Mouse (Mus musculus) hindbrain, postnatal 0 days (tissue): Measurements from ENCODE around the gene Fam81b. TPM values are rescaled to one million over a fixed set of nuclear protein-coding genes. Genes with fewer than 3 reads are reported as not detected.

ENCODE experiments used
- ATAC-seq: fragments of 200-750 bp; cut with Nextera tagmentation; 2 replicates; pipeline ENCODE4 v1.8.0; 2017; ENCODE audit warnings: mild to moderate bottlenecking, moderate TSS enrichment, moderate library complexity
- DNase-seq: peaks from one replicate; pipeline ENCODE4 v3.0.0-alpha.2; 2015; ENCODE audit warnings: low spot score
- H3K27ac ChIP-seq: fragments of 300-500 bp; sonication (generic); 2 replicates; pipeline ENCODE4 v1.5.1; 2014; ENCODE audit warnings: mild to moderate bottlenecking
- H3K27me3 ChIP-seq: fragments of 300-500 bp; sonication (generic); 2 replicates; pipeline ENCODE4 v1.6.1; 2014; ENCODE audit warnings: low read length, mixed read lengths; ENCODE audit not compliant: insufficient read depth
- H3K36me3 ChIP-seq: fragments of 300-500 bp; sonication (generic); 2 replicates; pipeline ENCODE4 v1.6.1; 2014; ENCODE audit warnings: low read length, mixed read lengths; ENCODE audit not compliant: insufficient read depth
- H3K4me1 ChIP-seq: fragments of 300-500 bp; sonication (generic); 2 replicates; pipeline ENCODE4 v1.6.1; 2014; ENCODE audit warnings: antibody characterized with exemption, low read length, mixed read lengths; ENCODE audit not compliant: insufficient read depth
- H3K4me2 ChIP-seq: fragments of 300-500 bp; sonication (generic); 2 replicates; pipeline ENCODE4 v1.6.1; 2014; ENCODE audit warnings: low read depth, mild to moderate bottlenecking, low read length, moderate library complexity, mixed read lengths
- H3K4me3 ChIP-seq: fragments of 300-500 bp; sonication (generic); 2 replicates; pipeline ENCODE4 v1.5.1; 2014; ENCODE audit warnings: low read length
- H3K9ac ChIP-seq: fragments of 300-500 bp; sonication (generic); replicated peaks from 2 replicates; pipeline ENCODE4 v1.6.1; 2014; ENCODE audit warnings: mild to moderate bottlenecking, low read length, moderate library complexity, mixed read lengths
- H3K9me3 ChIP-seq: fragments of 300-500 bp; sonication (generic); 2 replicates; pipeline ENCODE4 v1.6.1; 2016; ENCODE audit warnings: low read length, mixed read lengths
- CTCF ChIP-seq: IDR thresholded peaks from 2 replicates; pipeline ENCODE4 v1.5.1; 2016; ENCODE audit warnings: antibody characterized with exemption, control low read depth, low read depth
- WGBS: fragments of 180-500 bp; shearing (Covaris S2); extraction: QIAGEN DNeasy Blood & Tissue Kit; methylation state at CpG from one replicate; pipeline ENCODE4 v1.1.7; 2014; 5-methylcytosine and 5-hydroxymethylcytosine counted together
- microRNA-seq, 2 experiments: library from miRNA; unstranded; fragments of <30 nt; microRNA quantifications; one replicate each; pipeline ENCODE4; 2016
- polyA plus RNA-seq: library from polyadenylated mRNA; unstranded; fragments of >200 nt; fragmentation: Nextera tagmentation; extraction: Ambion mirVana; gene quantifications from 2 replicates; pipeline ENCODE4 v1.2.1, GENCODE M21; 2015
- total RNA-seq: library from RNA; depleted of rRNA; stranded (reverse); fragments of >200 nt; gene quantifications from 2 replicates; pipeline ENCODE4 v1.2.3, GENCODE M21; 2014; rRNA removed

Fam81b gene
- total and polyA plus RNA-seq, 2 experiments from 2014 or later, result 1.2 TPM; not detected in 1

DNA sequence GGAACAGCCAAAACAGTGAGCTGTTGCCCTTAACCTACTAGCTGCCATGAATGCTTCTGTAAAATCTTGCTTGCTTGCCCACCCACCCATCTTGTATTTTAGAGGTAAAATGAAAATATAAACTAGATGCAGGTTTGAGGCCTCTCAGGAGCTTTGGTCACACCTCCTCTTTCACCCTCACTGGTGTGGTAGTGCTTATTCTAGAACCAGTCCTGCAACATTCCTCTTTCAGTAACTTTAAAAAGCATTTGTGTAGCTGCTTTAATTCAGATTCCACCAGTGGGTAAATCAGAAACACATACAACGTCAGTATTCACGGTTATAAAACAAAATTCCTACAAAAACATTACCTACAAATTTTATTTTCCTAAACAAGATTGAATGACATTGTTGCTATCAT is 144.3 kb downstream of the Fam81b start:
- 94% methylated on average over 2 of the region's 2 CpGs for WGBS
- Histone ChIP-seq H3K4me1 (no peaks in the 10 kb centered on the region), H3K4me2 (no peak overlapping the region), H3K4me3 (no peak overlapping the region), H3K27me3 (no peaks in the 10 kb centered on the region), H3K27ac (no peak overlapping the region), H3K9ac (no peak overlapping the region), H3K36me3 (peaks cover 24% of the 10 kb centered on the region), H3K9me3 (no peaks in the 10 kb centered on the region)
- no peak for ATAC-seq
- TF ChIP-seq CTCF, result no peak
- no peak for DNase-seq

DNA sequence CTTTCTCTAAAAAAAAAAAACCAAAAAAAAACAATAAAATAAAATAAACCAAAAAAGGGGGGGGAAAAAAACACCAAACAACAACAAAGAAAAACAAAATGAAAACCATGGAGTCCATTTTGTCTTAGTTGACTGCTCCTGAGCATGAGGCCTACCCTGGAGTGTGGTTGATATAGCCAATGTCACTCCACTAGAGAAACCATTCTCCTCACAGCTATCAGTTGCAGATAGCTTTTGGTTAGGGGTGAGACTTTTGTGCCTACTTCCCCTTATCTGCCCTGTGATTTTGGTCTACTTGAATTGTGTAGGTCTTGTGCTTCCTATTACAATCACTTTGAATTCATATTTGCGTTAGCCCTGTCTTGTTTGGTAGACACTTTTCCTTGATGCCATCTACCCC is 147.4 kb downstream of the Fam81b start:
- no peak for TF ChIP-seq CTCF
- Histone ChIP-seq H3K4me3 (no peak overlapping the region), H3K36me3 (peaks cover 23% of the 10 kb centered on the region), H3K27me3 (no peaks in the 10 kb centered on the region), H3K9me3 (no peaks in the 10 kb centered on the region), H3K4me1 (no peaks in the 10 kb centered on the region), H3K9ac (no peak overlapping the region), H3K4me2 (no peak overlapping the region), H3K27ac (no peak overlapping the region)
- no peak for DNase-seq
- no peak for ATAC-seq
- 88% methylated on average over 1 of the region's 1 CpGs for WGBS

DNA sequence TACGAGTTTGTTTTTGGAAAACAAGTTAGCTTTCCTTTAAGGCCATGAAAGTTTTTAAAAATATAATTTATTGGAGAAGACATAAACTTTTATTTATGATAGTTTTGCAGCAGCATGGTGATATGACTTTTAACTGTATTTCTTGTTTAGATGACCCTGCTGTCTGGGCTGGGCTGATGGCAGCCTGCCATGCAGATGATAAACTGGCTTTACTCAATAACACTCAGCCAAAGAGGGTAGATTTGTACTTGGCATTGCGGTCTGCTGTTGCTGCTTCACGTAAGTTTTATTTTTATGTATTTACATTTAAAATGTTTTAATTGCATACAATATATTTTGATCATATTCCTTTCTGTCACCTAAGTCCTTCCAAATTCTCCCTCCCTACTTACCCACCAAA is 147.8 kb downstream of the Fam81b start:
- no peak overlapping the region for H3K9ac ChIP-seq
- no peaks in the 10 kb centered on the region for H3K9me3 ChIP-seq
- peaks cover 21% of the 10 kb centered on the region for H3K36me3 ChIP-seq
- H3K4me3 ChIP-seq, result no peak overlapping the region
- TF ChIP-seq CTCF, result no peak
- WGBS, result 92% methylated on average over 3 of the region's 3 CpGs
- DNase-seq (no peak), ATAC-seq (no peak)
- no peak overlapping the region for H3K27ac ChIP-seq
- H3K27me3 ChIP-seq, result no peaks in the 10 kb centered on the region
- H3K4me1 ChIP-seq, result no peaks in the 10 kb centered on the region
- no peak overlapping the region for H3K4me2 ChIP-seq

Small RNAs within 50 kb of the gene (microRNA-seq; reads per million reads assigned to microRNA genes)
- gene Gm24025, result 0 reads per million in 2 experiments

Other genes starting within 250 kb of the Fam81b start
- gene Gpr150, start 248.1 kb downstream of the Fam81b start, total RNA-seq, result 2.8 and 5.2 TPM in 2 replicates
- 3.8 and 4.0 TPM in 2 replicates for gene Gpr150, start 248.1 kb downstream of the Fam81b start, polyA plus RNA-seq
- gene Arsk, start 206.4 kb downstream of the Fam81b start, total RNA-seq, result 6.7 and 8.7 TPM in 2 replicates
- 5.1 and 6.3 TPM in 2 replicates for gene Arsk, start 206.4 kb downstream of the Fam81b start, polyA plus RNA-seq
- 11.3 and 13.5 TPM in 2 replicates for gene Ttc37, start 206.3 kb downstream of the Fam81b start, total RNA-seq
- gene Ttc37, start 206.3 kb downstream of the Fam81b start, polyA plus RNA-seq, result 5.7 and 6.2 TPM in 2 replicates
- 4.6 and 8.3 TPM in 2 replicates for gene Mctp1, start 79.5 kb upstream of the Fam81b start, total RNA-seq
- 3.8 and 4.9 TPM in 2 replicates for gene Mctp1, start 79.5 kb upstream of the Fam81b start, polyA plus RNA-seq